Mouse (Mus musculus) neural tube, embryonic 12.5 days (tissue): ENCODE measurements around the gene Baiap3. TPM values are rescaled to one million over a fixed set of nuclear protein-coding genes. Genes with fewer than 3 reads are reported as not detected.
"Not testable (repeated sequence)": the region's sequence is repeated elsewhere in the genome, so short reads cannot be mapped to it uniquely, and the experiment has no call there.

Source experiments
- ATAC-seq: fragments of 200-750 bp; cut with Nextera tagmentation; 2 replicates; pipeline ENCODE4 v1.8.0; 2017; ENCODE audit warnings: low read depth, mild to moderate bottlenecking, moderate TSS enrichment, moderate library complexity; ENCODE audit not compliant: low FRiP score
- H3K27ac ChIP-seq: fragments of 300-500 bp; sonication (generic); 2 replicates; pipeline ENCODE4 v1.5.1; 2016
- H3K27me3 ChIP-seq: fragments of 300-500 bp; sonication (generic); replicated peaks from 2 replicates; pipeline ENCODE4 v1.6.1; 2016; ENCODE audit warnings: mild to moderate bottlenecking
- H3K36me3 ChIP-seq: fragments of 300-500 bp; sonication (generic); 2 replicates; pipeline ENCODE4 v1.6.1; 2016; ENCODE audit warnings: mild to moderate bottlenecking
- H3K4me1 ChIP-seq: fragments of 300-500 bp; sonication (generic); 2 replicates; pipeline ENCODE4 v1.6.1; 2016
- H3K4me2 ChIP-seq: fragments of 300-500 bp; sonication (generic); replicated peaks from 2 replicates; pipeline ENCODE4 v1.6.1; 2016; ENCODE audit warnings: mild to moderate bottlenecking
- H3K4me3 ChIP-seq: fragments of 300-500 bp; sonication (generic); 2 replicates; pipeline ENCODE4 v1.5.1; 2016
- H3K9ac ChIP-seq: fragments of 300-500 bp; sonication (generic); 2 replicates; pipeline ENCODE4 v1.6.1; 2016; ENCODE audit warnings: mild to moderate bottlenecking
- H3K9me3 ChIP-seq: fragments of 300-500 bp; sonication (generic); 2 replicates; pipeline ENCODE4 v1.6.1; 2016; ENCODE audit warnings: mild to moderate bottlenecking
- WGBS: fragments of 180-500 bp; shearing (Covaris S2); methylation state at CpG from one replicate; pipeline ENCODE4 v1.1.7; 2016; 5-methylcytosine and 5-hydroxymethylcytosine counted together
- polyA plus RNA-seq: library from polyadenylated mRNA; unstranded; fragments of >200 nt; fragmentation: Nextera tagmentation; extraction: Ambion mirVana; gene quantifications from 2 replicates; pipeline ENCODE4 v1.2.1, GENCODE M21; 2016

The Baiap3 gene
- polyA plus RNA-seq, 1 experiment from 2014 or later: 2.3 TPM

DNA sequence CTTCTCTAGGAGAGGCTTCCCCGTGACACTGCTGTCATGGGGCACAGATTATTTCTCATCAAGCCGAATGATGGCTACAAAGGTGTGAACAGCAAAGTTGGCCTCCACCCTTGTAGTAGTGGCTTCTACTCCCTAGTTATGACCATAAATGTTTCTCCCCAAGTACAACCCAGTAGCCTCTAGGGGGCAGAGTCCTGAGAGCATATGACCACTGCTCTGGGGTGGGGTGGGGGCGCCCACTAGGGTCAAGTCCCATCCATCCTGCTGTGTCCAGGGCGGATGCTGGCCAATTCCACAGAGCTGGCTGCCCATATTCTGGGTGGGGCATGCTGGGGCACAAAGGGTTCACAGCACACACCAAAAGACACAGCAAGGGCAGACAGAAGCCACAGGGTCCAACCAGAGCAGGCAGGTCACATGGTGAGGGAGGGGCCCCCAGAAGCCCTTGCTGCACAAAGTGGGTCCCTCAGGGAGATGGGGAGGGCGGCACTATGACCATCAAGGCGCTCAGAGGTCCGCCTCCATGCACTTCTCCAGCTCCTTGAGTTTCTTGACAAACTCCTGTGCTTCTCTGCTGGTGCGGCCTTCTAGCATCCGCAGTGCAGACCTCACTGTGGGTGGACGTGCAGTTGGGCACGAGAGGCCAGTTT is 12.9 kb downstream of the Baiap3 start:
- Histone ChIP-seq H3K9me3 (no peaks in the 10 kb centered on the region), H3K4me1 (peaks cover 20% of the 10 kb centered on the region), H3K4me2 (no peak overlapping the region), H3K27me3 (no peaks in the 10 kb centered on the region), H3K27ac (no peak overlapping the region), H3K4me3 (no peak overlapping the region), H3K9ac (no peak overlapping the region), H3K36me3 (peaks cover 36% of the 10 kb centered on the region)
- ATAC-seq: no peak
- WGBS: 89% methylated on average over 11 of the region's 11 CpGs

DNA sequence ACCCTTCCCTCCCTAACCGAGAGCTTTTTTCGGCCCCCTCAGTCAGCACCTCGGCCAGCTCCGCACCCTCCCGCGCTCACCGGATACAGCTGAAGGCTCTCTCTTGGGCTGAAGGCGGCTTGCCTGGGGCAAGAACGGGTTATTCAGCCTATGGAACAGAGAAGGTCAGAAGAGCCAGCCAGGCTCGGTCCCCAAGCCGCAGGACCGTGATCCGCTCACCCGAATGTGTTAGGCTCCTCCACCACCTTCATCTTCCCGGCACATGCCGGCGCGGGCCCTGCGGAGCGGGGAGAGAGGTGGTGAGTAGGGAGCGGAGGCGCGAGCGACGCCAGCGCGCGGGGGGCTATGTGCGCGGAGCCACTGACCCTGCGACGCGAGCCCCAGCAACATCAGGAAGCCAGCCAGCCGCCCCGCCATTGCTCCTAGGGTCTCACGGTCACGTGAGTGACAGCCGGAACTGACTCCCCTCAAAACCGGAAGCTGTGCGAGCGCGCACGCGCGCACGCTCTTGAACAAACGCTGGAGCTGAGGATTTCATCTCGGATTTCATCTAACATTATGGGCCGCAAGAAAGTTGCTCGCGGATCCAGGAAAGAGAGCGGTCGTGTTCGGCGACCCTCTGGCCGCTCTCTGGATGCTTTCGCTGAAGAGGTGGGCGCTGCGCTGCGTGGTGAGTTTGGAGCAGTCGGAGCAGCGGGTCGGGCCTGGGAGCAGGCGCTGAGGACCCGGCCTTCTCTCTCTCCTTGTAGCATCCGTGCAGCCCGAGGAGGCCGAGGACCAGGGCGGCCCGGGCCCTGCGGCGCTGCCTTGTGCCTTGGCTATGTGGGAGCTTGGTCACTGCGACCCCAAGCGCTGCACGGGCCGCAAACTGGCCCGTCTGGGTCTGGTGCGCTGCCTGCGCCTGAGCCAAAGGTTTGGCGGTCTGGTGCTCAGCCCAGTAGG is 16.2 kb downstream of the Baiap3 start, which contains the start of the genes Gnptg and Tsr3:
Gnptg (minus strand) TSS at position 430 of the 942 bp plus-strand sequence.
Tsr3 (plus strand) TSS at position 476 of the 942 bp plus-strand sequence.
- H3K4me3 ChIP-seq: peak within 1 kb of the TSS; percentile 93
- peak within 1 kb of the TSS; percentile 28; the same call in 1 of the 2 replicates for H3K27ac ChIP-seq
- peaks cover 20% of the 10 kb centered on the region for H3K4me1 ChIP-seq
- H3K27me3 ChIP-seq: no peaks in the 10 kb centered on the region
- H3K4me2 ChIP-seq: peak within 1 kb of the TSS; percentile 100
- peak; percentile 82 for ATAC-seq
- no peaks in the 10 kb centered on the region for H3K9me3 ChIP-seq
- H3K9ac ChIP-seq: peak within 1 kb of the TSS; percentile 92
- H3K36me3 ChIP-seq: peaks cover 42% of the 10 kb centered on the region
- WGBS: under 1% methylated on average over 80 of the region's 80 CpGs

DNA sequence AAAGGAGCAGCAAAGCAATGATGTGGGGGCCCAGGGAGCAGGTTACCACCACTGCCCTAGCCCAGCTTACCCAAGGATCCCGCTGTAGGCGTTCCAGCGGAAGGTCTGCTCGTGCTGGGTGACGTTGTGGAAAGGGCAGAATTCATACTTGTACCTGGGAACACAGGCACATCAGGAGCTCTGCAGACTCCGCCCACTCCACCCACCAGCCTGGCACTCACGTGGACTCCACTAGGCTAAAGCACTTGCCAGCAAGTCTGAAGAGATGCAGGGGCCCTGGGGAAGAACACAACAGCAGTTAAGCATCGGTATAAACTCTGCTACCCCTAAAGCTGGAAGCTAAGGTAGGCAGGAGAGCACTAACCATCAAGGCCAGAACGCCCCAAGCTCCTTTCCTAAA is 20.5 kb downstream of the Baiap3 start:
- Histone ChIP-seq H3K4me3 (no peak overlapping the region), H3K9me3 (no peaks in the 10 kb centered on the region), H3K27me3 (no peaks in the 10 kb centered on the region), H3K9ac (no peak overlapping the region), H3K4me1 (peaks cover 9% of the 10 kb centered on the region), H3K4me2 (no peak overlapping the region), H3K36me3 (peaks cover 28% of the 10 kb centered on the region), H3K27ac (no peak overlapping the region)
- WGBS: 86% methylated on average over 9 of the region's 9 CpGs
- ATAC-seq: no peak

DNA sequence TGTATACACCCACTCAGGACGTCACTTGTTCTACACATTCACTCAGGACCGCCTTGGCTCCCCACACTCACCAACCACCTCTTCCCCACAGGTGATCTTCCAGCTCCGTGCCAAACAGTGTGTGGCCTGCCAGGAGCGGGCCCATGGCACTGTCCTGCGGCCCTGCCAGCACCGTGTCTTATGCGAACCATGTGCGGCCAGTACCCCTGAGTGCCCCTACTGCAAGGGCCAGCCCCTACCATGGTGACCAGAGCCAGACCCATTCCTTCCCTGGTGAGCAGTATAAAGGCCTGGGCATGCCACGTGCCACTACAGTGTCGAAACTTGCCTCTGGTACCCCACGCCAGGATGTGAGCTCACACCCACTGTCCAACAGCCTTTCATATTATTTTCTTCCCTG is 24.5 kb downstream of the Baiap3 start:
- H3K9me3 ChIP-seq, H3K4me1 ChIP-seq, H3K4me2 ChIP-seq, H3K27ac ChIP-seq, H3K27me3 ChIP-seq, H3K4me3 ChIP-seq, H3K9ac ChIP-seq, ATAC-seq: not testable (repeated sequence)
- H3K36me3 ChIP-seq: peaks cover 38% of the 10 kb centered on the region
- 94% methylated on average over 7 of the region's 11 CpGs for WGBS

DNA sequence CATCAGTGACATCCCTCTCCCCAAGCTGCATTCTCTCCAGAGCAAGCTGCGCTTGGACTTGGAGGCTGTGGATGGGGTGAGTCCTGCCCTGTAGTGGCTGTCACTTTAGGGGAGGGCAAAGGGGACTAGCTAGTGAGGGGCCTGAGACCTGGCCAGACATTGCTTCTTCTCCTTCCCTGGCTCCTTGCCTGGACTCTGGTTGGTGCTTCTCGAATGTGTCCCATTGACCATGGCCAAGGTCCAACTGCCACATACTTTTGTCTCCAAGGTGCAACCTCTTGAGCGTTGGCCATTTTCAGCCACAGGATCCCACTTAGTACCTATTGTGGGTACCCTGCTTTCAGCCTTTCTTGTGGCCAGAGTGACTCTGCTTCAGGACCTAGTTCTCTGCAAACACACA is 25.5 kb downstream of the Baiap3 start:
- Histone ChIP-seq H3K9ac (no peak overlapping the region), H3K27ac (no peak overlapping the region), H3K4me3 (no peak overlapping the region), H3K4me2 (no peak overlapping the region), H3K4me1 (no peaks in the 10 kb centered on the region), H3K36me3 (peaks cover 36% of the 10 kb centered on the region), H3K27me3 (no peaks in the 10 kb centered on the region), H3K9me3 (no peaks in the 10 kb centered on the region)
- ATAC-seq: no peak
- 92% methylated on average over 3 of the region's 3 CpGs for WGBS

DNA sequence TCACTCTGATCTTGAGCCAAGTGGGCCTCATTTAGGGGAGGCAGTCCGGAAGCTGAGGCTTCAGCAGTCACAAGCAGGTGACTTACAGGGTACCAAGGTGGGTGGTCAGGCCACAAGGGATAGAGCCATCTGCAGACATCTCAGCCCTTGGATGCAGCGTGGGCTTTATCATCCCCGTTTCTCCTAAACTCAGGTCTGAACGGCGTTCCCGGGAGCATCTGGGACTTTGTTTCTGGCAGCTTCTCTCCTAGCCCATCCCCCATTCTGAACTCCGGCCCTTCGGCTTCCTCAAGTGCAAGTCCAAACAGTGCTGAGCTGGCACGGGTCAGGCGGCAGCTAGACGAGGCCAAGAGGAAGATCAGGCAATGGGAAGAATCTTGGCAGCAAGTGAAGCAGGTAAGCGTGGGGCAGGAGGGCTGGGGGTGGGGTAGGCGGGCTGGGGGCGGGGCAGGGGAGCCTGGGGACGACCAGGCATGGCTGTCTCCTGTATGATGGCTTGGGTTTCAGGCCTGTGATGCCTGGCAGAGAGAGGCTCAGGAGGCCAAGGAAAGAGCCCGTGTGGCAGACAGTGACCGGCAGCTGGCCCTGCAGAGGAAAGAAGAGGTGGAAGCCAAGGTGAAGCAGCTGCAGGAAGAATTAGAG is 26.0 kb downstream of the Baiap3 start:
- H3K9ac ChIP-seq, H3K27ac ChIP-seq, H3K9me3 ChIP-seq, H3K27me3 ChIP-seq, H3K4me3 ChIP-seq, ATAC-seq, H3K4me1 ChIP-seq, H3K4me2 ChIP-seq: not testable (repeated sequence)
- WGBS: 82% methylated on average over 17 of the region's 17 CpGs
- H3K36me3 ChIP-seq: peaks cover 31% of the 10 kb centered on the region

DNA sequence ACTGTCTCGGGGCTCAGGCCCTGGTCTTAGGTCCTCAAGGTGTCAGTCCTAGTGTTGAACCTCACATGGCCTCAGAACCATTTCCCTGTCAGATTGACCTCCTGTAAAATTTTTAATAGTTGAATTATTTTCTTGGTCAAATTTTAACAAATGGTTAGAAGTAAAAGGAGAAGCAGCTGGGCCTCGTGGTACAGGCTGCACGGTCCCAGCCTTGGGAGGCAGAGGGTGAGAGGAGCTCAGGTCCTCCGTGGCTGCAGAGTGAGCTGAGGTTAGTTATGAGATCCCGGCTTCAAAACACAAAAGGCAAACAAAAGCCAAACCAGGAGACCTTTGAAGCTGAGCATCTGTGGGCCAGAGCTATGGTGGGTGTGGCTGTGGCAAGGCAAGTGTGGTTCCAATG is 28.2 kb downstream of the Baiap3 start:
- 90% methylated on average over 5 of the region's 5 CpGs for WGBS
- H3K27me3 ChIP-seq: no peaks in the 10 kb centered on the region
- no peaks in the 10 kb centered on the region for H3K4me1 ChIP-seq
- no peak overlapping the region for H3K4me2 ChIP-seq
- H3K36me3 ChIP-seq: peaks cover 22% of the 10 kb centered on the region
- no peaks in the 10 kb centered on the region for H3K9me3 ChIP-seq
- ATAC-seq: no peak
- H3K9ac ChIP-seq: no peak overlapping the region
- H3K4me3 ChIP-seq: no peak overlapping the region
- no peak overlapping the region for H3K27ac ChIP-seq

DNA sequence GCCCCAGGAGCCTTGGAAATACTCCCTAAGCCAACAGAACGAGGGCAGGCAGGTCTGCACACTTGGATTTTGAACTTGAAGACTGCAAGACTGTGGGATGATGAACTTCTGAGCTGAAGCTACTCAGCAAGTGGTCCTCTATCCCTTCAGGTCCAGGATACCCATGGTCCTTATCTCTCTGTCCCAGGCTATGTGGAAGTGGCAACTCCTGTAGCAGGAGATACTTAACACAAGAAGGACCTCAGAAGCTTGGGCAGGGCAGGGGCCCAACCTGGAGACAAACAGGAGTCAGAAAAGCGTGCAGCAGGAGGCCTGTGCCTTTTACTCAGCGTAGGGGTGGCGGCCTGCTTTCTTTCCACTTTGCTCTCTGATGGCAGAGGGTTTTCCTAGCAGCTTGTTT is 30.5 kb downstream of the Baiap3 start:
- WGBS: 86% methylated on average over 4 of the region's 4 CpGs
- no peak overlapping the region for H3K9ac ChIP-seq
- H3K9me3 ChIP-seq: no peaks in the 10 kb centered on the region
- H3K4me1 ChIP-seq: peaks cover 11% of the 10 kb centered on the region; the same call in 1 of the 2 replicates
- ATAC-seq: no peak
- no peak overlapping the region for H3K4me3 ChIP-seq
- H3K27me3 ChIP-seq: no peaks in the 10 kb centered on the region
- H3K36me3 ChIP-seq: peaks cover 15% of the 10 kb centered on the region
- no peak overlapping the region for H3K27ac ChIP-seq
- H3K4me2 ChIP-seq: no peak overlapping the region

DNA sequence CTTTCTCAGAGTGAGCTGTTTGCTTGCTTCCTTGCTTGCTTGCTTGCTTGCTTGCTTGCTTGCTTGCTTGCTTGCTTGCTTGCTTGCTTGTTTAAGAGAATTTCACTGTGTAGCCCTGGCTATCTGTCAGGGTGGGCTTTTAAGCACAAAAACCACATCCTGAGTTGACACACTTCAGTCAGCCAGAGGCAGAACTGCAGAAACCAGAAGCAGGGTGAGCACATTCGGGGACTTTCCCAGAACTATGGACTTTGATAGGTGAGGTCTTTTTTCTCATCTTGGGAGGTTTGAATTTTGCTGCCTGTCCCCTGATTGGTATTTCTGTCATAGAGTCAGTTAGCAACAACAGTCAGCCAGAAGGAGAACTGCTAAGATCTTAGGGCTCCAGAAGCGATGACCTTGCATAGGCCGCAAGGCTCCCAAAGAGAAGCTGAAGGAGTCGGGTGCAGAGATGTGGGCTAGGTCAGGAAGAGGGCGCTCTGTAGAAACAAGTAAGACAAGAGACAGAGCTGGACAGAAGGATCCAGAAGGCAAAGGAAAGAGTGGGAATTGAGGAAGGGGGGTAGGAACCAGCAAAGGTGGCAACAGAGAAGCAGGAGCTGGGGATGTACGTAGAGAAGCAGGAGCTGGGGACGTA is 31.5 kb downstream of the Baiap3 start:
- Histone ChIP-seq H3K4me2 (no peak overlapping the region), H3K9me3 (no peaks in the 10 kb centered on the region), H3K4me3 (no peak overlapping the region), H3K4me1 (peaks cover 11% of the 10 kb centered on the region; the same call in 1 of the 2 replicates), H3K27ac (no peak overlapping the region), H3K9ac (no peak overlapping the region), H3K36me3 (peaks cover 9% of the 10 kb centered on the region), H3K27me3 (no peaks in the 10 kb centered on the region)
- no peak for ATAC-seq
- 87% methylated on average over 7 of the region's 7 CpGs for WGBS

DNA sequence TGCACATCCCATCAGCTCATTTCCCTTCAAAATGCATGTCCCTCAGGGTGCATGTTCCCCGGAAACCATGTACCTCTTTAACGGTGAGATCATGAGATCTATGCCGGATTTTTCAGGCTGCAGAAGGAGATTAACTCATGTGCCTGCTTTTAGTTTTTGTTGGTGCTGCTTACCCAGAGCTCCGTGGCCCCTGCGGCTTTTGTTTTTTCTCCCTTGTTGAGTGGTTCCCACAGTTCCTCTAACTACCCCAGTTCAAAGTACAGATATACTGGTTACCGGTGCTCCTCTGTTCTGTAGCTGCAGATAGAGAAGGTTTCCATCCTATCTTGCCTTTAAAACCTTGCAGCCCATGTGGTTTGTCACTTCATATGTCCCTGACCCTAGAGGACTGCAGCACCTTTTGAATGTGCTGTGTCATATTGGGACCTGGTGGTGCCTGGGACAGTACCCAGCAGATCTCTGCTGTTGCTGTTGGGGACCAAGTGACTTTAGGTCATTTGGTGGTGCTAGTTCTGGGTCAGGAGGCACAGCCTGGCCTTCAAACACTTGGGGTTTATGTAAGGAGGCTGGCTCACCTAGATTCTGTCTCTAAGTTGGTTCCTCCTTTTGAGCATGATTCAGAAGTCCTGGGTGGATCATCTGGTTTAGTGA is 33.1 kb downstream of the Baiap3 start:
- peak overlapping the region; percentile 56 for H3K4me2 ChIP-seq
- no peaks in the 10 kb centered on the region for H3K9me3 ChIP-seq
- ATAC-seq: no peak
- no peak overlapping the region for H3K9ac ChIP-seq
- H3K4me3 ChIP-seq: no peak overlapping the region
- WGBS: 56% methylated on average over 6 of the region's 6 CpGs
- peaks cover 11% of the 10 kb centered on the region; the same call in 1 of the 2 replicates for H3K4me1 ChIP-seq
- H3K27me3 ChIP-seq: no peaks in the 10 kb centered on the region
- no peak overlapping the region for H3K27ac ChIP-seq
- H3K36me3 ChIP-seq: peaks cover 9% of the 10 kb centered on the region; the same call in 1 of the 2 replicates

DNA sequence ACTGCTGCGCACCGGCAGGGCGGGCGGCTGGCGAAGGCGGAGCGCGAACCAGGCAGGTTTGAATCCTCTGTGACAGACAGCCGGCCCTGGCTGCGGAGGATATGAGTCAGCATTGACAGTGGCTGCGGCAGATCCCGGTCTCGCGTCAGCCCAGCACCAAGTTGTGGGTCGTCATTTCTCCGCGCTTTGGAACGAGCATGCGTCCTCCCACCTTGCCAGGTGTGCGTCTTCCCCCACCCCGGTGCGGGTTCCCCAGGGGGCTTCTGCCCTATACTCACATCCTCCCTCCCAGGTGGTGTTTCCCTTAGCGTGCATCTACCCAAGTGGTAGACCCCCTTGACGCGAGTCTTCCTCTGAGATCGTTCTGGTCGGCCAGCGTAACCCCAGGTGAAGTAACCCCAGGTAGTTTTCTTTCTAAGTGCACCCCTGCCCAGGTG is 33.6 kb downstream of the Baiap3 start:
- not testable (repeated sequence) for H3K9ac ChIP-seq, H3K36me3 ChIP-seq, H3K27ac ChIP-seq, H3K27me3 ChIP-seq, H3K9me3 ChIP-seq
- WGBS: 13% methylated on average over 19 of the region's 28 CpGs
- peak overlapping the region; percentile 56 for H3K4me2 ChIP-seq
- ATAC-seq: peak; percentile 88
- peaks cover 11% of the 10 kb centered on the region; the same call in 1 of the 2 replicates for H3K4me1 ChIP-seq
- peak overlapping the region; percentile 34 for H3K4me3 ChIP-seq
